Mouse (Mus musculus): Measurements from ENCODE around the gene Pde3a.

DNA sequence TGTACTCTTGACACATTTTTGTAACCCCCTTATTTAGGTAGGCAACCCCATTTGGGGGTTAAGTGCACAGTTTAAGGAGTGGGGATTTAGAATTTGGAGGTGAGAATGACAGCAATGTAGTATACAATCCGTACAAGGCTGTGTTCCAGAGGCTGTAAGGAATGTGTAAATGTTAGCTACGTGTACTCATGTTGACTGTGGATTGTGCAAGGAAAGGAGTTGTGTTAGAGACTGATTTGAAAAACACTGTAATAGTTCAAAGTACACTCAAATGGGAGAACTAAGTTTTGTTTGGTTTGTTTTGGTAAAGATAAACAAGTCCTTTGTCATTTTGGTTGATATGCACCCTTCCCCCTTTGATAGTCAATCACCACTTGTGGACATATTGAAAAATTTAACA lies 273.5 kb downstream of the Pde3a start:
- no peak for TF ChIP-seq FLI1 (IDR thresholded peaks at IDR 0.05; ENCODE audit: low read length)
- no peak for TF ChIP-seq GATA1 (IDR thresholded peaks at IDR 0.05; ENCODE audit: borderline replicate concordance, low read length)
